Mouse (Mus musculus) heart, postnatal 0 days (tissue): ENCODE measurements around the gene Patz1. TPM values are rescaled to one million over a fixed set of nuclear protein-coding genes. Genes with fewer than 3 reads are reported as not detected.

ENCODE experiments used
- ATAC-seq: fragments of 200-750 bp; cut with Nextera tagmentation; 2 replicates; pipeline ENCODE4 v1.8.0; 2017; ENCODE audit warnings: low read depth, moderate number of reproducible peaks, moderate library complexity; ENCODE audit not compliant: insufficient read depth
- DNase-seq: peaks from one replicate; pipeline ENCODE4 v3.0.0-alpha.2; 2016; ENCODE audit warnings: low spot score
- H3K27ac ChIP-seq: fragments of 300-500 bp; sonication (generic); 2 replicates; pipeline ENCODE4 v1.5.1; 2014; ENCODE audit warnings: low read depth, mild to moderate bottlenecking
- H3K27me3 ChIP-seq: fragments of 300-500 bp; sonication (generic); 2 replicates; pipeline ENCODE4 v1.6.1; 2014; ENCODE audit warnings: low read length, mixed read lengths; ENCODE audit not compliant: control insufficient read depth, insufficient read depth
- H3K36me3 ChIP-seq: fragments of 300-500 bp; sonication (generic); replicated peaks from 2 replicates; pipeline ENCODE4 v1.6.1; 2014; ENCODE audit warnings: low read length, mixed read lengths; ENCODE audit not compliant: control insufficient read depth, insufficient read depth
- H3K4me1 ChIP-seq: fragments of 300-500 bp; sonication (generic); 2 replicates; pipeline ENCODE4 v1.6.1; 2014; ENCODE audit warnings: antibody characterized with exemption; ENCODE audit not compliant: control insufficient read depth, insufficient read depth
- H3K4me2 ChIP-seq: fragments of 300-500 bp; sonication (generic); 2 replicates; pipeline ENCODE4 v1.6.1; 2014; ENCODE audit warnings: low read depth, mild to moderate bottlenecking, low read length, moderate library complexity
- H3K4me3 ChIP-seq: fragments of 300-500 bp; sonication (generic); 2 replicates; pipeline ENCODE4 v1.5.1; 2014; ENCODE audit warnings: low read depth, low read length
- H3K9ac ChIP-seq: fragments of 300-500 bp; sonication (generic); replicated peaks from 2 replicates; pipeline ENCODE4 v1.6.1; 2014; ENCODE audit warnings: low read depth, low read length, mixed read lengths
- H3K9me3 ChIP-seq: fragments of 300-500 bp; sonication (generic); replicated peaks from 2 replicates; pipeline ENCODE4 v1.6.1; 2016; ENCODE audit warnings: low read length; ENCODE audit not compliant: control insufficient read depth
- CTCF ChIP-seq: IDR thresholded peaks from 2 replicates; pipeline ENCODE4 v1.5.1; 2016; ENCODE audit warnings: antibody characterized with exemption, control low read depth, low read depth
- EP300 ChIP-seq: IDR thresholded peaks from 2 replicates; pipeline ENCODE4 v1.6.1; 2016; ENCODE audit warnings: antibody characterized with exemption, low read depth
- WGBS: fragments of 180-500 bp; shearing (Covaris S2); extraction: QIAGEN DNeasy Blood & Tissue Kit; methylation state at CpG from one replicate; pipeline ENCODE4 v1.1.7; 2014; 5-methylcytosine and 5-hydroxymethylcytosine counted together
- polyA plus RNA-seq: library from polyadenylated mRNA; unstranded; fragments of >200 nt; fragmentation: Nextera tagmentation; extraction: Ambion mirVana; gene quantifications from 2 replicates; pipeline ENCODE4 v1.2.1, GENCODE M21; 2015
- total RNA-seq: library from RNA; depleted of rRNA; stranded (reverse); fragments of >200 nt; gene quantifications from 2 replicates; pipeline ENCODE4 v1.2.3, GENCODE M21; 2014; ENCODE audit warnings: low replicate concordance

Patz1 gene
- total and polyA plus RNA-seq, 2 experiments from 2014 or later, result 14.0 to 35.6 TPM

DNA sequence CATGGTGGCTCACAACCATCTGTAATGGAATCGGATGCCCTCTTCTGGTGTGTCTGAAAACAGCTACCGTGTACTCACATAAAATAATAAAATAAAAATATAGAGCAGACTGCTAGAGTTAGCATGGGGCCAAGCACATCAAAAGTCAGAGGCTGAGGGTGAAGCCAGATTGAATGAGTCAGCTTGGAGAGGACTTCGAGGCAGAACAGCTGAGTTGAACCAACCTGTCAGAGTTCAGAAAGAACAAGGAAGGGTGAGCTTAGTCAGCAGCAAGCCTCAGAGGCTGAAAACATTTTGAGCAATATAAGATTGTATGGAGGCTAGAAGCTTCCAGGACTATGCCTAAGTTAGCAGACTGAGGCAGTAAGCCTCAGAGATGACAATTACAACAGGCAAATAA is 29.6 kb downstream of the Patz1 start:
- Histone ChIP-seq H3K9me3 (no peaks in the 10 kb centered on the region), H3K27me3 (no peaks in the 10 kb centered on the region), H3K36me3 (no peaks in the 10 kb centered on the region), H3K4me3 (no peak overlapping the region), H3K4me1 (no peaks in the 10 kb centered on the region), H3K4me2 (no peak overlapping the region), H3K27ac (no peak overlapping the region), H3K9ac (no peak overlapping the region)
- ATAC-seq, result no peak
- DNase-seq, result no peak
- 87% methylated on average over 3 of the region's 3 CpGs for WGBS
- TF ChIP-seq EP300 (no peak), CTCF (no peak)

DNA sequence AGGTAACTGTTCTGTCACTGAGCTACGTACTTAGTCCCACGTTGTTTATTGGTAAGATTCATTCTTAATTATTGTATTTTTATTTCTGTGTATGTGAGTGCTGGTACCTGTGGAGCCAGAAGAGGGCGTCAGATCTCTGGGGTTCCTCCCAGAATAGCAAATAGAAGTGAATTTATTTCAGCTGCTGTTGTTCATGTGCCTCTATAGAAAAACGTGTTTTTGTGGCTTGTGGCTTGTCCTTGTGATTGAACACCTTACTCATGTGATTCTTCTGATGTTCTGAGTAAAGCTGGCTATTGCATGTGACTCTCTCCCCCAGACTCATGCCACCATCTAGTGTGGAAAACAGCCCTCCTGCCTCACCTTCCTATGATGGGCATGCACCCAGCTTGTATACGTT is 39.6 kb downstream of the Patz1 start:
- Histone ChIP-seq H3K9me3 (no peaks in the 10 kb centered on the region), H3K9ac (no peak overlapping the region), H3K4me2 (no peak overlapping the region), H3K4me3 (no peak overlapping the region), H3K27me3 (no peaks in the 10 kb centered on the region), H3K36me3 (peaks cover 6% of the 10 kb centered on the region), H3K4me1 (peaks cover 23% of the 10 kb centered on the region), H3K27ac (peak overlapping the region; percentile 87; the same call in 1 of the 2 replicates)
- ATAC-seq (no peak), DNase-seq (no peak)
- TF ChIP-seq CTCF (no peak), EP300 (no peak)
- 70% methylated on average over 5 of the region's 5 CpGs for WGBS

DNA sequence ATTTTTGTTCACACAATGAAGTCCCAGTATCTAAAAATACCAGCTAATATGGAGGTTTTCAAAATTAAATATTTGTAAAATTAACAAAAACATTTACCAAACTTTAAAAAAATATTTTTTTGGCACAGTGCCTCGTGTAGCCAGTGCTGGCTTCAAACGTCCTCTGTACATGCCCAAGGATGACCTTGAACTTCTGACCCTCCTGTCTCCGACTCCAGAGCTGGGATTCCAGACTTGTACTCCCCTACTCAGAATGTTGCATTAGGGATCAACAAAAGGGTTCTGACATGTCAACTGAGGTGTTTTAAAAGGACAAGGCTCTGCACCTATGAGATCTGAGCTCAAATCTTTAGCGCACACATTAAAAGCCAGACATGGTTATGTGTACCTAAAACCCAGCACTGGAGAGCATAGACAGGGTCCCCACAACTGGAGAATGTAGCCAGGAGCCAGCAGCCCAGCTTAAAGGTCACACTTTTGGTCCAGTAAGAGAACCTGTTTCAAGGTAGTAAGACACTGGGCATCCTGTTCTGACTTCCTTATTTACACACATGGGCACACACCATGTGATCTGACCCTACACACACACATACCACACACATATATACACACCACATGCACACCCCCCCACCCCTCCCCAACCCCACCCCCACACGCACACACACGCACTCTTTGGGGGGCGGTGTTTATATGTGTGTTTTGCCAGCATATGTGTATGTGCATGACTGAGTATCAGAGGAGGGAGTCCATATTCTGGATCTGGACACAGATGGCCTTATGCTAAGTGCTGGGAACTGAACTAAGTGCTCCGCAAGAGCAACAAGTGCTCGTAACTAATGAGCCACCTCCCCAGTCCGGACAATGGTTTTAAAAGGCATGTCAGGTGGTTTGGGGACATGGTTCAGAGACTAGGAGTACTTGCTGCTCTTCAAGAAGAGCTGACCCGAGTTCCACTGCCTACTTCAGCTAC is 40.4 kb downstream of the Patz1 start:
- ATAC-seq (no peak), DNase-seq (no peak)
- H3K27ac ChIP-seq, result peak overlapping the region; percentile 87
- WGBS, result 62% methylated on average over 11 of the region's 11 CpGs
- H3K9ac ChIP-seq, result no peak overlapping the region
- peaks cover 23% of the 10 kb centered on the region for H3K4me1 ChIP-seq
- H3K27me3 ChIP-seq, result no peaks in the 10 kb centered on the region
- H3K4me3 ChIP-seq, result no peak overlapping the region
- H3K36me3 ChIP-seq, result peaks cover 14% of the 10 kb centered on the region
- no peaks in the 10 kb centered on the region for H3K9me3 ChIP-seq
- no peak for TF ChIP-seq CTCF
- no peak for TF ChIP-seq EP300
- peak overlapping the region; percentile 89; the same call in 1 of the 2 replicates for H3K4me2 ChIP-seq

DNA sequence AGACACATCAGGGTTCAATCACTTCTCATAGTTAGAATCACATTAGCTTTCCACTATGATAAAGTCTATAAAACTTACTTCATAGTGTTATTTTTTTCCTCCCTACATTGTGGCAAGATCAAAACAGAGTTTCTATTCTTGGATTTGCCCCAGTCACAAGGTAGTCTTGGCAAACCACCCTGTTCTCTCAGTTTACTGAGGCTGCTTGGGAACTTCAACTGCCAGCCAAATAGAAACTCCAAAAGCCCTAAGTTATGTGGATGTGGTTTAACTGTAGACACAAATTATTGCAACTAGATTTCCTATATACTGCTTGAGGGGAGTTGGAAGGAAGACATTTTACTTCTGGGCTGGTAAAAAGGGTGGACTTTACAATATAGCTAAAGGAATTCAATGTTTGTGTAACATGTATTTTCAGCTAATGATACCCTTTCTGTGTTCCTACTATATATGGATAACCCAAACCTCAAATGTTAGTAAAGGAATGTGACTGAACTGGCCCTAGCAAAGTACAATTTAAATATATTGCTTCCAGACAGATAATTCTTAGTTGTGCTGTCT is 41.3 kb downstream of the Patz1 start, which contains the start of gene Pik3ip1:
TSS of gene Pik3ip1 (plus strand) at position 511 of the 561 bp plus-strand sequence.
- Histone ChIP-seq H3K36me3 (peaks cover 23% of the 10 kb centered on the region), H3K4me2 (peak within 1 kb of the TSS; percentile 89), H3K4me3 (peak within 1 kb of the TSS; percentile 69), H3K9me3 (no peaks in the 10 kb centered on the region), H3K4me1 (peaks cover 31% of the 10 kb centered on the region), H3K27ac (peak within 1 kb of the TSS; percentile 87), H3K9ac (peak within 1 kb of the TSS; percentile 76), H3K27me3 (no peaks in the 10 kb centered on the region)
- DNase-seq (peak; percentile 72), ATAC-seq (no peak)
- TF ChIP-seq CTCF (no peak), EP300 (no peak)

DNA sequence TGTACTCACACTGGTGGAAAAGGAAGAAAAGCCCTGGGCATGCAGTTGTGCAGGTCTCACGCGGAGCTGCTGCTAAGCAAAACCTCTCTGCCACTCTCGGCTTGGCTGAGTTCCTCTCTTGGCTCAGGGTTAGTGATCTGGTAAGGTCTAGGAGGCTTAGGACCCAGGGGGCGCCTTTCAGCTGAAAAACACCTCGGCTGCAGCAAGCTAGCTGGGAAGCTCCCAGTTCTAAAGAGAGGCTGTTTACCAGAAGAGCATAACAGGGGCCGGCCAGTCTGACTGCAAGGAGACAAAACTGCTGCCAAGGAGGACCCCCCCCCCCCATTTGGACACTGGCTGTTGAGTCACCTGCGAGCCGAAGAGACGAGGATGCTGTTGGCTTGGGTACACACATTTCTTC is 41.9 kb downstream of the Patz1 start:
- peak; percentile 59 for ATAC-seq
- H3K27ac ChIP-seq, result peak overlapping the region; percentile 87
- H3K4me1 ChIP-seq, result peaks cover 37% of the 10 kb centered on the region

More for the DNA sequence above, 41.9 kb downstream of the Patz1 start:
- peak; percentile 88 for DNase-seq
- peak overlapping the region; percentile 69 for H3K4me3 ChIP-seq
- no peak for TF ChIP-seq EP300
- peak; percentile 57 for TF ChIP-seq CTCF
- no peaks in the 10 kb centered on the region for H3K27me3 ChIP-seq
- H3K9ac ChIP-seq, result peak overlapping the region; percentile 76
- no peaks in the 10 kb centered on the region for H3K9me3 ChIP-seq
- 0% methylated on average over 9 of the region's 9 CpGs for WGBS
- H3K4me2 ChIP-seq, result peak overlapping the region; percentile 89
- peaks cover 25% of the 10 kb centered on the region for H3K36me3 ChIP-seq
